8 mouse cellular contexts compared by ENCODE assay signal in genomic region chr12:54286911-54287819, GRCm38 (mm10).
DNase-seq lines count a peak whose midpoint lies in the region; ATAC-seq lines count a peak whose summit lies in the region.

No protein-coding gene starts in this region.

- peaks cover 27% of the 10 kb centered on the region for H3K4me1 ChIP-seq in forebrain, embryonic 15.5 days
- peaks cover 21% of the 10 kb centered on the region for H3K4me1 ChIP-seq in midbrain, embryonic 14.5 days (ENCODE audit: control insufficient read depth, insufficient read depth, low read length)

- no peak overlapping the region for H3K4me3 ChIP-seq in forebrain, embryonic 15.5 days
- no peak overlapping the region for H3K4me3 ChIP-seq in midbrain, embryonic 14.5 days (replicated peaks; ENCODE audit: low read depth, low read length)

- H3K27me3 ChIP-seq in forebrain, embryonic 15.5 days = no peaks in the 10 kb centered on the region
- H3K27me3 ChIP-seq in midbrain, embryonic 14.5 days (ENCODE audit: control insufficient read depth, insufficient read depth, low read length) = no peaks in the 10 kb centered on the region

- peak overlapping the region; percentile 65 for H3K27ac ChIP-seq in forebrain, embryonic 15.5 days (replicated peaks)
- peak overlapping the region; percentile 58 for H3K27ac ChIP-seq in midbrain, embryonic 14.5 days (replicated peaks; ENCODE audit: low read depth, low read length)

- H3K4me2 ChIP-seq in forebrain, embryonic 15.5 days (replicated peaks) = no peak overlapping the region
- H3K4me2 ChIP-seq in midbrain, embryonic 14.5 days (ENCODE audit: low read length) = no peak overlapping the region

- intact Hi-C loops in heart, postnatal 36 days (cut with DNase I) = no loop called here

- H3K9me3 ChIP-seq in forebrain, embryonic 15.5 days = no peaks in the 10 kb centered on the region
- no peaks in the 10 kb centered on the region for H3K9me3 ChIP-seq in midbrain, embryonic 14.5 days (ENCODE audit: control insufficient read depth, low read length)

- WGBS in forebrain, embryonic 15.5 days = 28% methylated on average over 16 of the region's 16 CpGs
- 36% methylated on average over 16 of the region's 16 CpGs for WGBS in midbrain, embryonic 14.5 days

- H3K36me3 ChIP-seq in forebrain, embryonic 15.5 days = no peaks in the 10 kb centered on the region
- H3K36me3 ChIP-seq in midbrain, embryonic 14.5 days (ENCODE audit: control insufficient read depth, insufficient read depth, low read length) = no peaks in the 10 kb centered on the region

- peak; percentile 54 to 70 for DNase-seq in kidney, postnatal 4 days
- no peak for DNase-seq in kidney, adult 8-10 months
- peak; percentile 51 to 67 for DNase-seq in heart, postnatal 36 days
- peak; percentile 70 for DNase-seq in midbrain, embryonic 14.5 days
- no peak for DNase-seq in testis, postnatal 10 days (ENCODE audit: low spot score)
- DNase-seq in urinary bladder, postnatal 10 days (ENCODE audit: low spot score) = no peak

- no peak overlapping the region for H3K9ac ChIP-seq in forebrain, embryonic 15.5 days (replicated peaks)
- no peak overlapping the region; the same call in 1 of the 2 replicates for H3K9ac ChIP-seq in midbrain, embryonic 14.5 days (replicated peaks; ENCODE audit: low read length)

- peak; percentile 79 for ATAC-seq in forebrain, embryonic 15.5 days (replicated peaks)
- ATAC-seq in midbrain, embryonic 14.5 days (ENCODE audit: low FRiP score, low TSS enrichment) = peak; percentile 74
- ATAC-seq in inflammation-experienced regulatory T-cells, adult 6 months = no peak

Comparison
In these comparisons a context has a peak if more than half of its experiments do, and no peak if none do; other contexts are left out.
1. DNase-seq: peak in kidney, postnatal 4 days (2 of 2), heart, postnatal 36 days (2 of 2) and midbrain, embryonic 14.5 days (single experiment); none in kidney, adult 8-10 months (0 of 2), testis, postnatal 10 days (single experiment) and urinary bladder, postnatal 10 days (single experiment).